Mouse (Mus musculus) fat pad, adult 2 months (tissue): ENCODE data around the gene Hmgn3.
"Not testable (repeated sequence)": the region's sequence is repeated elsewhere in the genome, so short reads cannot be mapped to it uniquely, and the experiment has no call there.

Experiments
- DNase-seq: peaks from one replicate; pipeline ENCODE4 v3.0.0-alpha.2; 2011; ENCODE audit warnings: low read depth, low spot score; ENCODE audit errors: extremely low read depth

Gene Hmgn3

DNA sequence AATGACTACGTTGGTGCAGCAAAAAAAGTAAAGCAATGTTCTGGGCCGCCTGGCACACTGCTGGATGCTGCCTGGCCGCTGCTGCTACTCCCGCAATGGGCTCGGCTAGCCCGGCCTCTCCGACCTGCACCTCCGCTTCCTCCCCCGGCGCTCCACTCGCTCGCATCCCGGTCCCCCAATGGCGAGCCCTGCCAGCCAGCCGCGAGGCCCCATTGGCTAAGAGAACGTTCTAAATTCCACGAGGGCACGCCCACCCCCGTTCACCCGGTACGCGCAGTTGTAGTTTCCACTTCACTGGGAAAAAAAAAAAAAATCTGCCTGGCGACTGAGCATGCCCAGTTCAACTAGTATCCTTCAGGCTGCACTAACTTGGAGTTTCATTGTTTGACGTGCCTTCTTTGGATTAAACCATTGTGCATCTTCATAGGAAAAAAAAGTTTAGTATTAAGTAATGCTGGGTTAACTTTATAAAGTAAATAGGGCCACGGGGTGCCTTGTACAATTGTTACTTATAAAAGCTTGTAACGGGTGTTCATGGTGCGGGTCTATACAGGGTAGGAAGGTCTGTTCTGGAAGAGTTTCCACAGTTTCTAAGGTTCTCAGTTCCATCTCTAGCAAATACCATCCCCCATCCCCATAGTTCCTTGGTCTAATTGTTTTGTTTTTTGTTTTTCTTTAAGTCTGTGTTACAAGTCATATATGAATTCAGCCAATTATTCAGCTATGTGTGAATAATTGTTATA is at the start of gene Hmgn3:
TSS of gene Hmgn3 (minus strand) at position 240 of the 743 bp plus-strand sequence.
- DNase-seq: no peak

DNA sequence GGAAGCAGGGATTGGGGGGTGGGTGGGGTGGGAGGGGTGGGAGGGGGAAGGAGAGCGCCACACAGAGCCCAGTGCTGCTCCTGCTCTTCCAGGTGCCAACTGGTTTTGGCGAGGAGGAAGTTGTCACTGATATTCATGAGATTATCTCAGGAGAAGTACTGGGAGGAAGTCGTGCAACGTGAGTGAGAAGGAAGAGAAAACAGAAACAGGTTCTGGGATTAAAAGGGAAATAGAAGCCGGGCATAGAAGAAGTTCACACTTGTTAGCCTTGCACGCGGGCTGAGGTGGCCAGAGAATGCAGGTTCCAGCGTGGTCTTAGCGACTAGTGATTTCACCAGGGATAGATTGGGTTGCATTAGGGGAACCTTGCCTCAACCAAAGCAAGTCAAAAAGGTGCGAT is 49.3 kb upstream of the Hmgn3 start:
- DNase-seq: no peak

DNA sequence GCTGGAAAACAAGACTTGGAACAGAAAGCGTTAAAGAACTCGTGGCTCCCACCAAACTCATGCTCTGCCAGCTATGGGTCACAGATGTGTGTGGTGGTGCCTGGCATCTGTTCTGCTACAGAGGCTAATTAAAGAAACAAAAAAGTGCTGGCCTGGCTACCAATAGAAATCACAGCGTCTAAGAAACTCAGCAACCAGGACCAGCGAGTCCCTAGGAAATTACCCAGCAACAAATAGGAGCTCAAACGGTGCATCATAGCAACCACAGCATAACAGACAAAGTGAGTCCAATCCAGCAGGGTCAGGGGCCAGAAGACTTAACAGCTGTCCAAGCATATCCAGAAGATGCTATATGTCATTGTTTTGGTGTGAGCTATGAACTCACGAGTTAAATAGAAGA is 48.5 kb upstream of the Hmgn3 start:
- DNase-seq: no peak

DNA sequence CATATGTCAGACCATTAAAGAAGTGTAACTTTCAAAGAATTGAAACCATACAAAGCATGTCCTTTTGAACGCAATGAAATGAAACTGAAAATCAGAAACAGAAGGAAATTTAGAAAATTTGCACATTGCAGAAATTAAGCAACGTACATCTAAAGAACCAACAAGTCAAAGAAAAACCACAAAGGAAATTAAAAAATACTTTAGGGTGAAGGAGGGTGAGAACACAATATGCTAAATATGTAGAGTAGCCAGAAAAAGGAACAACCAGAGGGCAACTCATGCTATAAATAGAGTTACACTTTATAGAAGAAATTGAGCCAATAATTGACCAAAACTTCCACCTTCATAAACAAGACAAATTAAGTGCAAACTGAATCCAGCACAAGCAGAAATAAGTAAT is 41.3 kb upstream of the Hmgn3 start:
- DNase-seq: no peak

DNA sequence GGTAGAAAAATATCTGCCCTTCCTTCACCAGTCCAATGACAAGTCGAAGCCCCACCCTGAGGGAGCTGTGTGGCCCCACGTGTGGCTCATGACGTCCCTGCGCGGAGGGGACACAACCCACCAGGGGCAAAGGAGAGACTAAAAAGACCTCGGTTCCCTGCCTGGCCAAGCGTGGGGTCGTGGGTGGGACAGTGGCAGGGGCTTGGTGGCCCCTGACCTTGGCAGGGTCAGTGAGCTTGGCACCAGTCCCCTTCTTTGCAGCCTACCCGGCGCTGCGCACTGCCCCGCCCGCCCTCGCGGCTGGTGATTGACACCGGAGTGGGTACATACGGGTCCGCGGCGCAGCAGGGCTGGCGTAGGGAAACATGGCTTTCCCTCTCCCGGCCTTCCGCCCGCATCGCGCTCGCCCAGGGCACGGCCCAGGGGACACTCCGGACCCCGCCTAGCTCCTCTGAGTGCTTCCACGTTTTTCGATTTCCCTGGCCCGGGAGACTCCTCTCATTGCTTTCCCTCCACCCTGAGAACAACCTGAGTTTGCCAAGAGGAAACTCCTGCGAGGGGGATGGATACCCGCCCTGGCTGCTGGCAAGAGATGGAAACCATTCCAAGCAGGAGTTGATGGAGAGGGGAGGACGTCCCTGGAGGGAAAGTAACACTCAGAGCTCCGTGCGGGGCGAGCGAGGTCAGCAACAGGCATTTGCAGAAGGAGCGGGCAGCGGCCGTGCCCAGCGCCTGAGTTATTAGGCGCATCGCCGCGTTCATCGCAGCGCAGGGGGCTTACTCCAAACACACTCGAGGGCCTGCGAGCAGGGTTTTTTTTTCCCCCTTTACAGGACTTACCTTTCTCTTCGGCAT is 667 bp downstream of the Hmgn3 start:
- DNase-seq: no peak

DNA sequence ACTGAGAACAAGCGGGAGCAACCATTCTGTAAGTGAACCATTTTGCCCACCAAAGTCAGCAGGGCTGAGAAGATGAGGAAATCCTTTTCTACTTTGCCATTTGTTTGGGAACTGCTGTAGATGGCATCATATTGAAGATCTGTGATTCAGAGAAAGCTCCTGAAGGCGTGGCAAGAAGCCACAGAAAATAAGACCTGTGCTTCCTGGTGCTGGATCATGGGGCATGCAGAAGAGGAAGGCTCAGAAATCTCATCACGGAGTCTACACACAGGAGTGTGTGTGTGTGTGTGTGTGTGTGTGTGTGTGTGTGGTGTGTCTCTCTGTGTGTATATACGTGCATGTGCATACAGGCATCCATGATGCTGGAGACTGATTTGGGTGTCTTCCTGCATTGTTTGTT is 16.7 kb downstream of the Hmgn3 start:
- peak; percentile 52 for DNase-seq

DNA sequence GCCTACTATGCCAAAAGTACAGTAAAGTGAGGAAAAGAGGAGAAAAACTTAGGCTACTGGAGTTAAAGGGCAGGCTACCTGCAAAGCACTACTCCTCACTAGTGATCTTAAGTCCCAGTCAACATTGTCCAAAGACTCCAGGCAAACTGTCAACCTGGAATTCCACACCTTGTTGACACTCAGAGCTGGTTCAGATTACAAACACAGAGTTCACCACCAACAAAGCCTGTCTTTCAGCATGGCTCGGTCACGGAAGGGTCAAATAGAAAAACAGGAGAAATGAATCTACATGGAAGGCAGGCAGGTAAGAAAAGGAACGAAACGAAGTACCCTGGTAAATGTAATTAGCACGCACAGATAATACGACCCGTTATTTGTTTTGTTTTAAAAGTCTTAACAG is 18.6 kb downstream of the Hmgn3 start:
- DNase-seq: no peak

- not testable (repeated sequence) for DNase-seq
Observed at GRCm38 (mm10) chr9:83126482-83126881, 20.0 kb downstream of the Hmgn3 start.

DNA sequence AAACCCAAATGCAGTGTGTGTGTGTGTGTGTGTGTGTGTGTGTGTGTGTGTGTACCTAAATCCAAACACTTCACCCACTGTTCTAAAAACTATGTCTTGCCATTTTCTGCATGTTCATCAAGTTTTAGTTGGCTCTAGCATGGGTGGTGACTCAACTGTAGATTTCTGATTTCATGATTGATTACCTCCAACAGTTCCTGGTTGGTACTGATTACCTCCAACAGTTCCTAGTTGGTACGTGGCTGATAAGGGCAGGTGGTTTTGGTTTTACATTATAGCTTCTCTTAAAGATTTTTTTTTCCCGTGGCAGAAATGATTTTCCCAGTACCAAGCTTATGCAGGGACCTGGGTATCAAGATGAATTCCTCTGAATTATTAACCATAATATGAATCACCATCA is 27.3 kb downstream of the Hmgn3 start:
- DNase-seq: no peak

GRCm38 (mm10) chr9:83117486-83117885 is 29.0 kb downstream of the Hmgn3 start:
- DNase-seq: no peak

GRCm38 (mm10) chr9:83116774-83117474 is 29.6 kb downstream of the Hmgn3 start:
- no peak for DNase-seq

DNA sequence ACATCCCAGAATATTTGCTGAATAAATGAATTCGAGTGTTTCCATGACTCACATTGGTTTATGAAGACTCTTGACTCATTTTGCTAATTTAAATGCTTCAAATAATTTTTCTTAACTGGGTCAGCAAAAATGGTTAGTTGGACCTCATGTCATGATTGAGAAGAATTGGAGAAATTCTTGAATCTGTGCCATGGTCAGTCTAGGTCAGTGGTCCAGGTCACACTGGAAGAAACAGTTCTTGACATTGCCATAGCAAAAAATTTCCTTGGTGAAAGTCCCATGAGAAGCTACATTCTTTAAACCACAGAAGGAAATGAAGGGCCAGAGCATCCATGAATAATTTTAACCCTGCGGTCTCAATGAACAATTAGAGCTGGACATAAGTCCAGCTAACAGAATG is 30.8 kb downstream of the Hmgn3 start:
- DNase-seq: no peak

GRCm38 (mm10) chr9:83113800-83114217 is 32.7 kb downstream of the Hmgn3 start:
- DNase-seq: no peak

DNA sequence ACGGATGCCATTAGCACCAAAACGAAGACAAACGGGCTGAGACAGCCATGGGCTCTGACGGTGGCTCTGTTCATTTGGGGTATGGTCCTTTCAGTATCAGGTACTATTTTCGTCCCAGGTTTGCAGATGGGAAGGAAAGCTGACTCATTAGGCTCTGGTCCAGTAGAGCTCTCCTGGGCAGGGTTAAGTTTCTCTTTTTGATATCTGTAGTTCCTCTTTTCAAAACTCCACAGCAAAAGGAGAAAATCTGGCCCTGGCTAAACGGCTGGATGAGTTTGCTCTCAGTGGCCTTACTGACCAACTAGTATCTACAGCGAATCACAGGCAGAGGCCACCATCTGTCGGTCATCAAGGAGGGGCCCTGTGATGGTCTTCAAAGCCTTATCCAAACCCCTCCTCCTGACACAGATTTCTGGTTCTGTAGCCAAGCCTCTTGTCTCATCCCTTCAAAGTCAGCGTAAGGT is 34.1 kb downstream of the Hmgn3 start:
- DNase-seq: no peak

DNA sequence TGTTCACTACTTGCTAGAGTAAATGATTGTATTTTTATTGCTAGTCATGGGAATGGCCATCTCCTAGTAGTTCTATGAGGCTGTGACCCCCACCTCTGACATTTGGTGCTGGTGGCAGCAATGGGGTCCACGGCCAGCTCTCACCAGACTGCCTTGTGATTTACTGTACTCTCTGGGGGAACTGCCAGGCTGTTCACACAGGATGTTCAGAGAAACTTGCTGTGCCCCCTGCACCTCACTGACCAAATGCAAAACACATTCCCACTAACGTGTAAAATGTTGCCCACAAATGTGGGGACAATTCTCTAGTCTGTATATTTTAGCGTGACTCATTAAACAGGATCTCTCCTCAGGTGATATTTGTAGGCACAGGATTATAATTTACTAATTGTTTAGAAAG is 34.7 kb downstream of the Hmgn3 start:
- DNase-seq: no peak

DNA sequence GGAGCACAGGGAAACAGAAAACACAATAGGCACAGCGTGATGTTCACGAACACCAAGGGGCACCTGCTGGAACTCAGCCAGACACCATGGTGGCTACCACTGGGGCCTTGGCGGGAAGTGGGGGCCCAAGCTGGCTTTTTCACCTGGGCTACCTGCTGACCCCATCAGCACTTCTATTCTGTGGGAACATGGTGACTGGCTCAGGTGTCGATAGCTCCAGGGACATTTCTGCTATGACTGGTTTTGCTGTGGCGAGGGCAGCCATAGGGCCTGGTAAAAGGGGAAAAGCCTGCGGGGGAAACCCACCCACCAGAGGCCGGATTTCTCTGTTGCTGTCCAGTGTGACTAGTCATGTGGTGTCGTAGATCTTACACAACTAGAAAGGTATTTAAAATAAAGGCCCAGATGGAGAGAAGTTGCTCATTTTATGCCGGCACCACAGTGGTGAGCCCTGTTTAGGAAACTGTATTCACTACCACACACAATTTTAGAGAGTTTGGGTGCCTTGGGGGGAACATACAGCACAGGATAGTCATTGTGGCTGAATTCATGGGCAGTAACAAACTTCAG is 35.3 kb downstream of the Hmgn3 start:
- DNase-seq: no peak

DNA sequence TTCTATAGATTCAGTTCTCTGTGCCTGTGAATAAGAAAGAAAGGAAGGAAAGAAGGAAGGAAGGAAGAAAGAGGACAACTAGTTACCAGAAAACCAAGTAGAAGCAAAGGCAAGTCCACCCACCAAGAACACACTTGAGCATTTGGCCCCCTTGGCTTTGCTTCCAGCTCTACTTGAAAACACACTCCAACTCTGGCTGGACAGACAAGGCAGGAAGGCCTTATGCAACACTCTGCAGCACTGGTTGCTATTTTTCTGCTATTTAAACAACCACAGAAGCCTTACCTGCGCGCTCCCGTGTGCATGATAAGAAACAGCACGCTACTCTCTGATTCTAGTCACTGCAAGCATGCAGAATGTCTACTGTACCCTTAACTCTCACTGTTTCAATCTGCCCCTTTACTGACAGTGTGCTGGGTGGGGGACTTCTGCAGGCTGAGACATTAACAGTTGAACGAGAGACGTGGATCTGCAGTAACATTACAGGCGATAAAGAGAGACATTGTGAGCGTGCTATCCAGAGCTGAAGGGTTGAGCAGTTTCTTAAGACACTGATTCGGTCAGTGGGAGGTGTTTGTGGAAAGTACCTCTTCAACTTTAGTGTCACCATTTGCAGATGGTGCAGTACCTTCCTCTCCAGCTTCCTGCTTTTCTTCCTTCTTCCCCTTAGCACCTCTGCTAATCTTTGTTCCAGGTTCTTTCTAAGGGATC is 35.9 kb downstream of the Hmgn3 start:
- DNase-seq: no peak

- no peak for DNase-seq
Observed at GRCm38 (mm10) chr9:83109705-83110104, 36.8 kb downstream of the Hmgn3 start.

DNA sequence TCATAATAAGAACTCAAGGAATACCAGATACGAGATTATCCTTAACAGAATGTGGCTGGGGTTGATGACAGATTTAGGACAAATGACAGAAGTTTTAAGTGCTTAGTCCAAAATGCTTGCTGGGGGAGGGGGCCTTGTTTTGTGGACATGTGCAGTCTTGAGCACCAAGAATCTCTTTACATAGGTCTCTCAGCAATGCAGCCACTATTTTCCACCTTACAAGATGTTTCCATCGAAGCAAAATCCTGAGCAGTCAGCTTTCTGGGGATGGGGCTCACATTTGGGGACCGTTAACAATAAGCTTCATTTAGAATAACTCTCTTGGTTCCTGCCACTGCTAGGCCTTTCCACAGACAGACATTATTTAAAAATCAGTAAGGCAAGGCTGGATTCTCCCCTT is 37.7 kb downstream of the Hmgn3 start:
- DNase-seq: no peak

- DNase-seq: no peak
Observed at GRCm38 (mm10) chr9:83103785-83104184, 42.7 kb downstream of the Hmgn3 start.

- DNase-seq: no peak
Observed at GRCm38 (mm10) chr9:83101691-83102090, 44.8 kb downstream of the Hmgn3 start.
